8 mouse cellular contexts compared by ENCODE assay signal in genomic region chr6:17725841-17726460, GRCm38 (mm10). TPM values are rescaled to one million over a fixed set of nuclear protein-coding genes. Genes with fewer than 3 reads are reported as not detected.
A peak's percentile ranks its signal among the peaks of the same experiment; 100 is the strongest.
DNase-seq lines count a peak whose midpoint lies in the region; ATAC-seq and TF ChIP-seq lines count a peak whose summit lies in the region.

No protein-coding gene starts in this region.

- TF ChIP-seq EP300 in CH12.LX (IDR thresholded peaks at IDR 0.05; ENCODE audit: low read length), result no peak
- no peak for TF ChIP-seq EP300 in stomach, postnatal 0 days (optimal IDR thresholded peaks at IDR 0.05)

- 40% methylated on average over 7 of the region's 7 CpGs for WGBS in liver, adult 2 months
- 48% methylated on average over 7 of the region's 7 CpGs for WGBS in midbrain, postnatal 0 days
- 35% methylated on average over 7 of the region's 7 CpGs for WGBS in stomach, postnatal 0 days

- intact Hi-C loops in heart, postnatal 10 days (cut with DNase I), result loop anchor here (1.0 to 5.0 kb wide), 3 partner anchors 51 to 108 kb away; no protein-coding TSS in a partner anchor

- no peak for TF ChIP-seq POLR2A in CH12.LX (IDR thresholded peaks at IDR 0.05; ENCODE audit: low read depth, low read length)
- no peak for TF ChIP-seq POLR2A in embryonic fibroblast, embryonic 13.5 days (IDR thresholded peaks at IDR 0.05; ENCODE audit: low read depth, low read length)
- TF ChIP-seq POLR2A in liver, adult 2 months (IDR thresholded peaks at IDR 0.05; ENCODE audit: extremely low read depth, insufficient read depth, low read length), result no peak

- DNase-seq in CH12.LX (ENCODE audit: extremely low read depth), result peak; percentile 72
- peak; percentile 56 to 70 for DNase-seq in adrenal gland, postnatal 36 days
- DNase-seq in heart, postnatal 10 days, result peak; percentile 74 to 79
- peak; percentile 71 for DNase-seq in kidney, postnatal 10 days
- peak; percentile 66 for DNase-seq in liver, adult 2 months (ENCODE audit: extremely low read depth, low read depth, low spot score)
- DNase-seq in midbrain, postnatal 0 days (ENCODE audit: low spot score), result peak; percentile 83
- DNase-seq in stomach, postnatal 0 days (ENCODE audit: low spot score), result peak; percentile 32

- peak; percentile 88 to 90 for TF ChIP-seq CTCF in CH12.LX (conservative IDR thresholded peaks at IDR 0.05 in 1 of 2, IDR thresholded peaks at IDR 0.05 in 1 of 2; ENCODE audit: low read depth in 2 of 2, low read length in 2 of 2)
- peak; percentile 41; the same call in 1 of the 2 replicates for TF ChIP-seq CTCF in embryonic fibroblast, embryonic 13.5 days (IDR thresholded peaks at IDR 0.05; ENCODE audit: borderline replicate concordance, insufficient read depth, low read length)
- TF ChIP-seq CTCF in liver, adult 2 months (IDR thresholded peaks at IDR 0.05; ENCODE audit: low read depth, low read length), result peak; percentile 38
- TF ChIP-seq CTCF in midbrain, postnatal 0 days (IDR thresholded peaks at IDR 0.05), result peak; percentile 93
- TF ChIP-seq CTCF in stomach, postnatal 0 days (IDR thresholded peaks at IDR 0.05; ENCODE audit: low read depth), result peak; percentile 95

- peaks cover 13 to 62% of the 10 kb centered on the region in 2 experiments; a peak in 3 of 4 replicates for H3K4me1 ChIP-seq in CH12.LX (ENCODE audit: control insufficient read depth in 1 of 2, insufficient read depth in 2 of 2)
- H3K4me1 ChIP-seq in embryonic fibroblast, embryonic 13.5 days (ENCODE audit: control insufficient read depth, insufficient read depth, low read length), result no peaks in the 10 kb centered on the region
- peaks cover 6% of the 10 kb centered on the region for H3K4me1 ChIP-seq in liver, adult 2 months (ENCODE audit: control insufficient read depth, insufficient read depth, low read length)
- no peaks in the 10 kb centered on the region for H3K4me1 ChIP-seq in midbrain, postnatal 0 days (ENCODE audit: insufficient read depth, low read length)
- H3K4me1 ChIP-seq in stomach, postnatal 0 days (replicated peaks; ENCODE audit: control insufficient read depth, insufficient read depth), result no peaks in the 10 kb centered on the region

- H3K27me3 ChIP-seq in CH12.LX (replicated peaks), result no peaks in the 10 kb centered on the region
- H3K27me3 ChIP-seq in liver, adult 2 months (ENCODE audit: control insufficient read depth, insufficient read depth, low read length), result no peaks in the 10 kb centered on the region
- H3K27me3 ChIP-seq in midbrain, postnatal 0 days (ENCODE audit: insufficient read depth, low read length), result no peaks in the 10 kb centered on the region
- no peaks in the 10 kb centered on the region for H3K27me3 ChIP-seq in stomach, postnatal 0 days (ENCODE audit: control insufficient read depth, insufficient read depth, low read length)

- peak; percentile 70 for ATAC-seq in midbrain, postnatal 0 days (ENCODE audit: low FRiP score)
- peak; percentile 81 for ATAC-seq in stomach, postnatal 0 days (ENCODE audit: low FRiP score, low TSS enrichment)

- in situ Hi-C loops in CH12.LX (cut with MboI; ENCODE audit: low pct_ligation_motif_present, low pct_unique_long_range_greater_than_20kb, low sequenced_read_pairs), result loop anchor here (5.0 to 25.0 kb wide), 2 partner anchors 106 to 711 kb away; no protein-coding TSS in a partner anchor

- no peaks in the 10 kb centered on the region for H3K9me3 ChIP-seq in CH12.LX (replicated peaks; ENCODE audit: low read length)
- H3K9me3 ChIP-seq in midbrain, postnatal 0 days (ENCODE audit: low read length), result no peaks in the 10 kb centered on the region
- H3K9me3 ChIP-seq in stomach, postnatal 0 days (ENCODE audit: control insufficient read depth, low read length), result no peaks in the 10 kb centered on the region

- no peak overlapping the region for H3K27ac ChIP-seq in CH12.LX (ENCODE audit: insufficient read depth, low read depth)
- no peak overlapping the region for H3K27ac ChIP-seq in embryonic fibroblast, embryonic 13.5 days (ENCODE audit: insufficient read depth, low read length)
- no peak overlapping the region for H3K27ac ChIP-seq in liver, adult 2 months (replicated peaks; ENCODE audit: insufficient read depth, low read depth, low read length)
- no peak overlapping the region for H3K27ac ChIP-seq in midbrain, postnatal 0 days (ENCODE audit: low read depth, low read length)
- H3K27ac ChIP-seq in stomach, postnatal 0 days (replicated peaks), result no peak overlapping the region

- H3K4me3 ChIP-seq in CH12.LX (replicated peaks in 1 of 3; ENCODE audit: low read depth in 2 of 3, low read length in 2 of 3, poor library complexity in 1 of 3), result no peak overlapping the region
- H3K4me3 ChIP-seq in embryonic fibroblast, embryonic 13.5 days (ENCODE audit: insufficient read depth, low read length), result no peak overlapping the region
- peak overlapping the region; percentile 43; the same call in 1 of the 2 replicates for H3K4me3 ChIP-seq in liver, adult 2 months (ENCODE audit: insufficient read depth, low read depth, low read length)
- no peak overlapping the region for H3K4me3 ChIP-seq in midbrain, postnatal 0 days (ENCODE audit: low read depth, low read length)
- peak overlapping the region; percentile 12; the same call in 1 of the 2 replicates for H3K4me3 ChIP-seq in stomach, postnatal 0 days (ENCODE audit: low read depth, low read length)

- peaks cover 2% of the 10 kb centered on the region; the same call in 1 of the 2 replicates for H3K79me2 ChIP-seq in CH12.LX (replicated peaks; ENCODE audit: control insufficient read depth, extremely low read depth, insufficient read depth, poor library complexity, severe bottlenecking)
- H3K79me2 ChIP-seq in liver, adult 2 months (ENCODE audit: control insufficient read depth, insufficient read depth, low read length), result peaks cover 10% of the 10 kb centered on the region; the same call in 1 of the 2 replicates

- peak overlapping the region; percentile 27 for H3K4me2 ChIP-seq in CH12.LX (ENCODE audit: insufficient read depth, low read depth, poor library complexity, severe bottlenecking)
- no peak overlapping the region for H3K4me2 ChIP-seq in midbrain, postnatal 0 days (ENCODE audit: low read depth, low read length, poor library complexity, severe bottlenecking)
- H3K4me2 ChIP-seq in stomach, postnatal 0 days (replicated peaks; ENCODE audit: low read depth), result peak overlapping the region; percentile 44

- H3K36me3 ChIP-seq in CH12.LX (replicated peaks in 1 of 2; ENCODE audit: control insufficient read depth in 1 of 2, insufficient read depth in 1 of 2, low read length in 1 of 2), result peaks cover 0 to 2% of the 10 kb centered on the region in 2 experiments
- no peaks in the 10 kb centered on the region for H3K36me3 ChIP-seq in liver, adult 2 months (ENCODE audit: control insufficient read depth, insufficient read depth, low read length)
- H3K36me3 ChIP-seq in midbrain, postnatal 0 days (ENCODE audit: insufficient read depth, low read length), result no peaks in the 10 kb centered on the region
- no peaks in the 10 kb centered on the region for H3K36me3 ChIP-seq in stomach, postnatal 0 days (ENCODE audit: control insufficient read depth, insufficient read depth, low read length)

- dilution Hi-C loops in CH12.LX (cut with MboI; ENCODE audit: extremely low pct_ligation_motif_present, extremely low pct_unique_long_range_greater_than_20kb, low sequenced_read_pairs), result no loop called here

- H3K9ac ChIP-seq in CH12.LX (ENCODE audit: insufficient read depth, low read depth), result no peak overlapping the region
- no peak overlapping the region for H3K9ac ChIP-seq in liver, adult 2 months (ENCODE audit: low read depth, low read length)
- H3K9ac ChIP-seq in midbrain, postnatal 0 days (replicated peaks; ENCODE audit: low read length, poor library complexity, severe bottlenecking), result no peak overlapping the region
- no peak overlapping the region for H3K9ac ChIP-seq in stomach, postnatal 0 days (ENCODE audit: low read length)

- peak; percentile 81 for TF ChIP-seq RAD21 in CH12.LX (IDR thresholded peaks at IDR 0.05; ENCODE audit: low read depth, low read length)

TF ChIP-seq in CH12.LX, 34 proteins besides CTCF, POLR2A, EP300 and RAD21:
- no peak for TF ChIP-seq USF2 (conservative IDR thresholded peaks at IDR 0.05; ENCODE audit: low read depth, low read length)
- TF ChIP-seq SMC3 (IDR thresholded peaks at IDR 0.05; ENCODE audit: low read depth, low read length), result peak; percentile 96
- TF ChIP-seq ZC3H11A (IDR thresholded peaks at IDR 0.05; ENCODE audit: low read depth, low read length), result peak; percentile 59; the same call in 1 of the 2 replicates
- TF ChIP-seq SIN3A (IDR thresholded peaks at IDR 0.05; ENCODE audit: low read length), result peak; percentile 26; the same call in 1 of the 2 replicates

RNA-seq across cellular contexts. Expression of gene St7, which starts 33.2 kb away (rescaled TPM):
- 26.4 and 33.9 TPM in 2 replicates for total RNA-seq in CH12.LX (2012; rRNA removed)
- 57.2 and 64.1 TPM in 2 replicates for total RNA-seq in CH12.LX (2014; rRNA removed)
- 34.4 and 35.3 TPM in 2 replicates for polyA plus RNA-seq in CH12.LX (2012; ENCODE audit: insufficient read length, low read depth)
- 10 to 100 TPM; 23.9 to 30.1 TPM for total RNA-seq in adrenal gland, postnatal 36 days (2021)
- polyA plus RNA-seq in embryonic fibroblast, embryonic 13.5 days (2011; ENCODE audit: insufficient read length, low read depth, missing spikeins), result 20.0 and 23.0 TPM in 2 replicates
- total RNA-seq in heart, postnatal 10 days (2021), result 10 to 100 TPM; 29.8 to 30.7 TPM
- 8.7 and 8.8 TPM in 2 replicates for total RNA-seq in liver, adult 2 months (2014; rRNA removed)
- 5.7 and 7.1 TPM in 2 replicates for polyA plus RNA-seq in liver, adult 2 months (2012; rRNA removed)
- 69.5 and 72.9 TPM in 2 replicates for total RNA-seq in midbrain, postnatal 0 days (2014; rRNA removed)
- polyA plus RNA-seq in midbrain, postnatal 0 days (2015; fragmentation: Nextera tagmentation; extraction: Ambion mirVana), result 35.9 and 39.4 TPM in 2 replicates
- polyA plus RNA-seq in stomach, postnatal 0 days (2015; fragmentation: Nextera tagmentation; extraction: Ambion mirVana), result 11.8 and 12.5 TPM in 2 replicates

Comparison
In these comparisons a context has a peak if more than half of its experiments do, and no peak if none do; other contexts are left out.
1. DNase-seq: peak in every context shown above with its lines; median percentile 83 in midbrain, postnatal 0 days; 76 in heart, postnatal 10 days; 72 in CH12.LX; 71 in kidney, postnatal 10 days; 66 in liver, adult 2 months; 63 in adrenal gland, postnatal 36 days; 32 in stomach, postnatal 0 days.
2. H3K4me3 ChIP-seq: peak in liver, adult 2 months (single experiment) and stomach, postnatal 0 days (single experiment); none in CH12.LX (0 of 3), embryonic fibroblast, embryonic 13.5 days (single experiment) and midbrain, postnatal 0 days (single experiment).
3. CTCF ChIP-seq: peak in every context shown above with its lines; median percentile 95 in stomach, postnatal 0 days; 93 in midbrain, postnatal 0 days; 89 in CH12.LX; 41 in embryonic fibroblast, embryonic 13.5 days; 38 in liver, adult 2 months.